Mouse (Mus musculus) E14TG2a.4 (cell line): Measurements from ENCODE around the gene Slc38a3.

Source experiments
- H3K27me3 ChIP-seq: 2 replicates; pipeline ENCODE4 v1.6.1; 2014; ENCODE audit warnings: low read length, control low read depth; ENCODE audit not compliant: insufficient read depth
- H3K36me3 ChIP-seq: 2 replicates; pipeline ENCODE4 v1.6.1; 2014; ENCODE audit warnings: low read length, control low read depth; ENCODE audit not compliant: insufficient read depth
- H3K4me1 ChIP-seq: replicated peaks from 2 replicates; pipeline ENCODE4 v1.6.1; 2014; ENCODE audit warnings: low read depth, low read length, control low read depth
- H3K4me3 ChIP-seq: replicated peaks from 2 replicates; pipeline ENCODE4 v1.5.1; 2014; ENCODE audit warnings: mild to moderate bottlenecking, low read length
- H3K9me3 ChIP-seq: 2 replicates; pipeline ENCODE4 v1.6.1; 2014; ENCODE audit warnings: low read length, control low read depth
- CTCF ChIP-seq: conservative IDR thresholded peaks from 2 replicates; pipeline ENCODE4 v1.5.1; 2014; ENCODE audit warnings: low read length
- NANOG ChIP-seq: IDR thresholded peaks from 2 replicates; pipeline ENCODE4 v1.6.1; 2014; ENCODE audit warnings: borderline replicate concordance, low read length, mixed read lengths
- POU5F1 ChIP-seq: IDR thresholded peaks from 2 replicates; pipeline ENCODE4 v1.6.1; 2014; ENCODE audit warnings: low read length, borderline replicate concordance

Slc38a3 gene

DNA sequence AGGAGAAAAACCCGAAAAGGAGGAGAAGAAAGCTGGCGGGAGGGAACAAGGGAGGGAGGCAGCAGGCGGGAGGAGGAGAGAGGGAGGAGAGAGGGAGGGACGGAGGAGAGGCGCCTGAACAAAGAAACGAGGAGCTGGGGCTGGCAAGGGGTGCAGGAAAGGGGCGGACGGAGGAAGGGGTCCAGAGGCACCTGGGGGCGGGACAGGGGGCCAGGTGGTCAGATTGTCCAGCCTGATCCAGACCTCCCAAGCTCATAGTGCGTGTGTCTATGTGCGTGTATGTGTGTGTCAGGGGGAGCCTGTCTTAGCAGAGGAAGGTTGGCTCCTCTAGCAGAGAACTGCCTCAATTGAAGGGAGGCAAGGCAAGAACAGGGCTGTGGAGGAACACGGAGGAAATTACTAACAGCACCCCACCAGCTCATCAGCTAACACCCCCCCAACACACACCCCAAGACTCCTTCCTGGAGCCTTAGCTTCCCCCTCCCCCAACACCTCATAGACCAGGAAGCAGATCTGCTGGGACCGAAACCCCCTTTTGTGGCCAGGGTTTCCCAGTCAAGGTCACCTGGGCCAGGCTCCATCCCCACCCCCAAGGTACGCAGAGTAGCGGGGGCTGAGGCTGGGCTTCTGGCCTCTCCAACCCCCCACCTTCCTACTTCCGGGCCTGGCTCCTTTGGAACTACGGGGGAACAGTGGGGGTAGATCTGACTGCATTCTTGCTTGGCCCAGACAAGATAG, 38.5 kb upstream of the Slc38a3 start:
- Histone ChIP-seq H3K36me3 (0 out of 2 replicates have a peak, but pooled peaks cover 2% of the 10 kb centered on the region), H3K4me3 (peak overlapping the region; percentile 89), H3K9me3 (no peaks in the 10 kb centered on the region), H3K27me3 (peaks cover 86% of the 10 kb centered on the region), H3K4me1 (peaks cover 76% of the 10 kb centered on the region)
- TF ChIP-seq POU5F1 (no peak), NANOG (no peak), CTCF (no peak)

DNA sequence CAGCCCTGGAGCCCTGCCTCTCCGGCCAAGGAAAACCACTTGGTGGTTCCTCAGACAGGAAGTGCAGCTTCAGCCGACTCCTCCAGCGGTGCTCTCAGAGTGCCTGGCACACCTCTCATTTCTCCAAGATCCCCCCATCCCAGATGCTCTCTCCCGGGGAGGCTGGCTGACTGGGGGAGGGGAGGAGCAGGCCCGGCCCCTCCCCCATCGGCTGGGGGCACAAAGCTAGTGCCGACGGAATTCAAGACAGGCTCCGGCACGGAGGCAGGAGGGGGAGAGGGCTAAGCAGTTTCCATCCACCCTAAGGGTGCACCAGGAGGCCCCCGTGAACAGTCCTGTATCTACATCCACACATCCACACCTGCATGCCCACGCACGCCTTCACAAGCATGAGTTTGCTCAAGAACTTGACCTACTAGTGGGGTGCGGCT, 37.5 kb upstream of the Slc38a3 start:
- TF ChIP-seq POU5F1 (no peak), NANOG (no peak), CTCF (no peak)
- Histone ChIP-seq H3K27me3 (peaks cover 85% of the 10 kb centered on the region), H3K4me3 (peak overlapping the region; percentile 89), H3K4me1 (peaks cover 82% of the 10 kb centered on the region), H3K9me3 (no peaks in the 10 kb centered on the region), H3K36me3 (0 out of 2 replicates have a peak, but pooled peaks cover 2% of the 10 kb centered on the region)

- Histone ChIP-seq H3K27me3 (peaks cover 65% of the 10 kb centered on the region), H3K4me1 (peaks cover 79% of the 10 kb centered on the region)
Measured at GRCm38 (mm10) chr9:107703337-107704122, 34.2 kb upstream of the Slc38a3 start.

GRCm38 (mm10) chr9:107702606-107703185, 33.4 kb upstream of the Slc38a3 start:
- H3K36me3 ChIP-seq = 0 out of 2 replicates have a peak, but pooled peaks cover 2% of the 10 kb centered on the region
- H3K27me3 ChIP-seq = peaks cover 57% of the 10 kb centered on the region
- no peak overlapping the region for H3K4me3 ChIP-seq
- peaks cover 79% of the 10 kb centered on the region for H3K4me1 ChIP-seq
- no peak for TF ChIP-seq POU5F1
- TF ChIP-seq CTCF = no peak
- no peak for TF ChIP-seq NANOG
- no peaks in the 10 kb centered on the region for H3K9me3 ChIP-seq

More at GRCm38 (mm10) chr9:107703337-107704122, 34.2 kb upstream of the Slc38a3 start:
- TF ChIP-seq NANOG (no peak), POU5F1 (no peak), CTCF (no peak)
- 0 out of 2 replicates have a peak, but pooled peaks cover 2% of the 10 kb centered on the region for H3K36me3 ChIP-seq
- no peaks in the 10 kb centered on the region for H3K9me3 ChIP-seq
- peak overlapping the region; percentile 8; the same call in 1 of the 2 replicates for H3K4me3 ChIP-seq

DNA sequence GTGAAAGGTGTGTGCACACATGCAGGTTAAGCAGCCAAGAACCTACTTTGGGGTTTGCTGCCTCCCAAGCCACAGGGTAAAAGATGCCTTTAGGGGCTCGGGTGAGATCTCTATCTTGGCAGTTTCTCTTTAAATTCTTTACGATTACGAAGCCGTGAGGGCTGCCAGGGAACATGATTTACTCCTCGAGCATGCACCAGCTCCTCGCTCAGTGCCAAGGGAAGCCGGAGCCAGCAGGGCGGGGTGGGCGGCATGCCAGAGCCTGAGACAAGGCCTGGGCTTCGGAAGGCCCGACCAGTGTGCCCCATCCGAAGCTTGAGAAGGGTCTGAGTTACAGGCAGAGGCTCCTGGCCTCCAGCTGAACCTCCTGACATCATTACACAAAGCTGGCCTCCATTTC, 32.3 kb upstream of the Slc38a3 start:
- TF ChIP-seq CTCF = no peak
- TF ChIP-seq NANOG = no peak
- no peak for TF ChIP-seq POU5F1
- Histone ChIP-seq H3K4me1 (peaks cover 77% of the 10 kb centered on the region), H3K36me3 (0 out of 2 replicates have a peak, but pooled peaks cover 2% of the 10 kb centered on the region), H3K9me3 (no peaks in the 10 kb centered on the region), H3K4me3 (no peak overlapping the region), H3K27me3 (peaks cover 48% of the 10 kb centered on the region)

GRCm38 (mm10) chr9:107700114-107700571, 30.8 kb upstream of the Slc38a3 start:
- H3K4me1 ChIP-seq = peaks cover 62% of the 10 kb centered on the region
- no peak overlapping the region for H3K4me3 ChIP-seq
- TF ChIP-seq CTCF (no peak), NANOG (no peak), POU5F1 (no peak)
- 0 out of 2 replicates have a peak, but pooled peaks cover under 1% of the 10 kb centered on the region for H3K36me3 ChIP-seq
- H3K9me3 ChIP-seq = no peaks in the 10 kb centered on the region
- H3K27me3 ChIP-seq = peaks cover 38% of the 10 kb centered on the region

GRCm38 (mm10) chr9:107699376-107699980, 30.1 kb upstream of the Slc38a3 start:
- no peak for TF ChIP-seq CTCF
- TF ChIP-seq POU5F1 = no peak
- no peak for TF ChIP-seq NANOG
- H3K9me3 ChIP-seq = no peaks in the 10 kb centered on the region

More at GRCm38 (mm10) chr9:107699376-107699980, 30.1 kb upstream of the Slc38a3 start:
- H3K27me3 ChIP-seq = peaks cover 33% of the 10 kb centered on the region
- no peaks in the 10 kb centered on the region for H3K36me3 ChIP-seq
- peaks cover 56% of the 10 kb centered on the region for H3K4me1 ChIP-seq
- peak overlapping the region; percentile 61 for H3K4me3 ChIP-seq
